Mouse (Mus musculus): ENCODE results near the gene Zmat5. TPM values are rescaled to one million over a fixed set of nuclear protein-coding genes. Genes with fewer than 3 reads are reported as not detected.
"Not testable (repeated sequence)": the region's sequence is repeated elsewhere in the genome, so short reads cannot be mapped to it uniquely, and the experiment has no call there.

The Zmat5 gene
- total RNA-seq, 1 experiment = 32.3 TPM

DNA sequence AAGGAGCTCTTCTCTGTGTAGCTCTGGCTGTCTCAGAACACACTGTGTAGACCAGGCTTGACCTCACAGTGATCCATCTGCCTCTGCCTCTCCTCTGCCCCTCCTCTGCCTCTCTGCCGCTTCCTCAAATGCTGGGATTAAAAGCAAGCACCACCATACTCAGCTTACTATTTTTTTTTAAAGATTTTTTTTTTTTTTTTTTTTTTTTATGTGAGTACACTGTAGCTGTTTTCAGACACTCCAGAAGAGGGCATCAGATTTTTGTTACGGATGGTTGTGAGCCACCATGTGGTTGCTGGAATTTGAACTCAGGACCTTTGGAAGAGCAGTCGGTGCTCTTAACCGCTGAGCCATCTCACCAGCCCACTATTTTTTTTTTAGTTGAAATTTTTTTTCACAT is 5.7 kb downstream of the Zmat5 start:
- DNase-seq (ENCODE audit: low read depth, low spot score); H3K4me3 ChIP-seq (ENCODE audit: insufficient read depth in 1 of 2, low read depth in 1 of 2, low read length in 2 of 2, poor library complexity in 1 of 2, severe bottlenecking in 1 of 2); in situ Hi-C loops (cut with MboI; ENCODE audit: low sequenced_read_pairs in 2 of 2, unreplicated experiment in 2 of 2); H3K9me3 ChIP-seq (ENCODE audit: control insufficient read depth, insufficient read depth, low read depth, low read length); H3K4me1 ChIP-seq (ENCODE audit: control insufficient read depth in 2 of 2, insufficient read depth in 2 of 2, low read length in 2 of 2, poor library complexity in 1 of 2); H3K9ac ChIP-seq (ENCODE audit: insufficient read depth, low read depth, low read length, poor library complexity, severe bottlenecking); H3K27ac ChIP-seq (ENCODE audit: insufficient read depth, low read depth, low read length, poor library complexity, severe bottlenecking); H3K36me3 ChIP-seq (ENCODE audit: control insufficient read depth, insufficient read depth, low read length, poor library complexity, severe bottlenecking): not testable (repeated sequence)
- peak; percentile 80 for TF ChIP-seq ZNF384 (IDR thresholded peaks at IDR 0.05; ENCODE audit: low read depth, low read length)

DNA sequence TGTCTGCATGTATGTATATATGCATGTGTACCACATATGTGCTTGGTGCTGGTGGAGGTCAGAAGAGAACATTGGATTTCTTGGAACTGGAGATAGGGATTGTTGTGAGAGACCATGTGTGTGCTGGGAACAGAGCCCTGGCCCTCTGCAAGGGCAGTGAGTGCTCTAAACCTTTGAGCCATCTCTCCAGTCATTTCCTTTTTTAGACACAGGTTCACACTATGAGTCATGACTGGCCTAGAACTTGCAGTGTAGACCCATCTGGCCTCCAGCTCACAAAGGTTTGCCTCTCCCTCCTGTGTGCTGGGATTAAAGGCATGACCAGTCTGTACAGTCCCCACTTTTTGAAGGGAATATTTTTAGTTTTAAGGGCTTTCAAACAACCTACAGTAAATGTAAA is 8.3 kb downstream of the Zmat5 start:
- no peak for DNase-seq (ENCODE audit: low read depth, low spot score)
- no peak overlapping the region for H3K27ac ChIP-seq (ENCODE audit: insufficient read depth, low read depth, low read length, poor library complexity, severe bottlenecking)
- no peaks in the 10 kb centered on the region for H3K9me3 ChIP-seq (ENCODE audit: control insufficient read depth, insufficient read depth, low read depth, low read length)
- H3K9ac ChIP-seq (ENCODE audit: insufficient read depth, low read depth, low read length, poor library complexity, severe bottlenecking) = no peak overlapping the region
- H3K4me1 ChIP-seq (ENCODE audit: control insufficient read depth in 2 of 2, insufficient read depth in 2 of 2, low read length in 2 of 2, poor library complexity in 1 of 2) = no peaks in the 10 kb centered on the region
- H3K36me3 ChIP-seq (ENCODE audit: control insufficient read depth, insufficient read depth, low read length, poor library complexity, severe bottlenecking) = no peaks in the 10 kb centered on the region
- H3K4me3 ChIP-seq (ENCODE audit: insufficient read depth in 1 of 2, low read depth in 1 of 2, low read length in 2 of 2, poor library complexity in 1 of 2, severe bottlenecking in 1 of 2) = no peak overlapping the region
- in situ Hi-C loops (cut with MboI; ENCODE audit: low sequenced_read_pairs in 2 of 2, unreplicated experiment in 2 of 2) = no loop called here
- TF ChIP-seq ZC3H11A (IDR thresholded peaks at IDR 0.05; ENCODE audit: borderline replicate concordance, low read depth, low read length) = no peak
- no peak for TF ChIP-seq HCFC1 (IDR thresholded peaks at IDR 0.05; ENCODE audit: borderline replicate concordance, insufficient read depth, low read length)
- no peak for TF ChIP-seq MAFK (IDR thresholded peaks at IDR 0.05; ENCODE audit: insufficient read depth, low read depth, low read length)
- no peak for TF ChIP-seq ZNF384 (IDR thresholded peaks at IDR 0.05; ENCODE audit: low read depth, low read length)
- TF ChIP-seq CHD2 (IDR thresholded peaks at IDR 0.05; ENCODE audit: low read depth, low read length) = no peak

DNA sequence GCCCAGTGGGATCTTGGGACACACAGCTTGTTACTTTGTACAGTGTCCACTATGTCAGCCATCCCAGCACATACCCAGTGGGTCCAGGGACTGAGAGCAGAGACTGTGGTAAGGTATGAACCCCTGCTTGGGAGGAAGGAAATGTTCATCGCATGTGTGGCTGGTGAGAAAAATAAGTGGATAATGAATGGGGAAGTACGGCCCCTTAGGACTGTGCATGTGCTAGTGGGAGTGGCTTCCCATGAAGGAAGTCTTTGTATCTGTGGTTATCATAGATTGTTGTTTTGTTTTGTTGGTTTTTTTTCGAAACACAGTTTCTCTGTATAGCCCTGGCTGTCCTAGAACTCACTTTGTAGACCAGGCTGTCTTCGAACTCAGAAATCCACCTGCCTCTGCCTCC is 10.2 kb downstream of the Zmat5 start:
- no peaks in the 10 kb centered on the region for H3K4me1 ChIP-seq (ENCODE audit: control insufficient read depth in 2 of 2, insufficient read depth in 2 of 2, low read length in 2 of 2, poor library complexity in 1 of 2)
- no peaks in the 10 kb centered on the region for H3K36me3 ChIP-seq (ENCODE audit: control insufficient read depth, insufficient read depth, low read length, poor library complexity, severe bottlenecking)
- in situ Hi-C loops (cut with MboI; ENCODE audit: low sequenced_read_pairs in 2 of 2, unreplicated experiment in 2 of 2) = no loop called here
- no peak overlapping the region for H3K9ac ChIP-seq (ENCODE audit: insufficient read depth, low read depth, low read length, poor library complexity, severe bottlenecking)
- DNase-seq (ENCODE audit: low read depth, low spot score) = no peak
- no peaks in the 10 kb centered on the region for H3K9me3 ChIP-seq (ENCODE audit: control insufficient read depth, insufficient read depth, low read depth, low read length)
- H3K4me3 ChIP-seq (ENCODE audit: insufficient read depth in 1 of 2, low read depth in 1 of 2, low read length in 2 of 2, poor library complexity in 1 of 2, severe bottlenecking in 1 of 2) = no peak overlapping the region
- TF ChIP-seq CHD2 (IDR thresholded peaks at IDR 0.05; ENCODE audit: low read depth, low read length) (no peak), ZC3H11A (IDR thresholded peaks at IDR 0.05; ENCODE audit: borderline replicate concordance, low read depth, low read length) (no peak), ZNF384 (IDR thresholded peaks at IDR 0.05; ENCODE audit: low read depth, low read length) (no peak), HCFC1 (IDR thresholded peaks at IDR 0.05; ENCODE audit: borderline replicate concordance, insufficient read depth, low read length) (no peak), MAFK (IDR thresholded peaks at IDR 0.05; ENCODE audit: insufficient read depth, low read depth, low read length) (no peak)
- no peak overlapping the region for H3K27ac ChIP-seq (ENCODE audit: insufficient read depth, low read depth, low read length, poor library complexity, severe bottlenecking)

DNA sequence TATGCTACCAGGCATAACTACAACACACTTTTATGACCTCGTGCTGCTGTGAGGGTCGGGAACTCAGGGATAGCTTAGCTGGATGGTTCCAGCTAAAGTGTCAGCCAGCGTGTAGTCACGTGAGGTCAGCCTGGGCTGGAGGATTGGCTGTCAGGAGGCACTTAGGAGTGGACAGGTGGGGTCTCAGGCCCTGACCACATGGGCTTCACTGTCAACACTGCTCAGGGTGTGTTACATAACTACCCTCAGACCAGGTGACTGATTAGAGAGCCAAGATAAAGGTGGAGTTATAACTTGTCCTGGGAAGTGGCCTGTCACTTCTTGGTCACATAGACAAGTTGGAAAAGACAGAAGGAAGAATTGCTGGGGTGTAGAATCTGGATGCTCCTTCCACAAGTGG is 11.1 kb downstream of the Zmat5 start:
- H3K4me3 ChIP-seq (ENCODE audit: insufficient read depth in 1 of 2, low read depth in 1 of 2, low read length in 2 of 2, poor library complexity in 1 of 2, severe bottlenecking in 1 of 2) = no peak overlapping the region
- in situ Hi-C loops (cut with MboI; ENCODE audit: low sequenced_read_pairs in 2 of 2, unreplicated experiment in 2 of 2) = no loop called here
- no peaks in the 10 kb centered on the region for H3K9me3 ChIP-seq (ENCODE audit: control insufficient read depth, insufficient read depth, low read depth, low read length)
- peaks cover 2 to 4% of the 10 kb centered on the region in 2 experiments; a peak in 1 of 4 replicates for H3K4me1 ChIP-seq (ENCODE audit: control insufficient read depth in 2 of 2, insufficient read depth in 2 of 2, low read length in 2 of 2, poor library complexity in 1 of 2)
- TF ChIP-seq ZNF384 (IDR thresholded peaks at IDR 0.05; ENCODE audit: low read depth, low read length) (no peak), MAFK (IDR thresholded peaks at IDR 0.05; ENCODE audit: insufficient read depth, low read depth, low read length) (no peak), HCFC1 (IDR thresholded peaks at IDR 0.05; ENCODE audit: borderline replicate concordance, insufficient read depth, low read length) (no peak), ZC3H11A (IDR thresholded peaks at IDR 0.05; ENCODE audit: borderline replicate concordance, low read depth, low read length) (no peak), CHD2 (IDR thresholded peaks at IDR 0.05; ENCODE audit: low read depth, low read length) (no peak)
- no peak for DNase-seq (ENCODE audit: low read depth, low spot score)
- H3K9ac ChIP-seq (ENCODE audit: insufficient read depth, low read depth, low read length, poor library complexity, severe bottlenecking) = no peak overlapping the region
- no peak overlapping the region for H3K27ac ChIP-seq (ENCODE audit: insufficient read depth, low read depth, low read length, poor library complexity, severe bottlenecking)
- no peaks in the 10 kb centered on the region for H3K36me3 ChIP-seq (ENCODE audit: control insufficient read depth, insufficient read depth, low read length, poor library complexity, severe bottlenecking)

DNA sequence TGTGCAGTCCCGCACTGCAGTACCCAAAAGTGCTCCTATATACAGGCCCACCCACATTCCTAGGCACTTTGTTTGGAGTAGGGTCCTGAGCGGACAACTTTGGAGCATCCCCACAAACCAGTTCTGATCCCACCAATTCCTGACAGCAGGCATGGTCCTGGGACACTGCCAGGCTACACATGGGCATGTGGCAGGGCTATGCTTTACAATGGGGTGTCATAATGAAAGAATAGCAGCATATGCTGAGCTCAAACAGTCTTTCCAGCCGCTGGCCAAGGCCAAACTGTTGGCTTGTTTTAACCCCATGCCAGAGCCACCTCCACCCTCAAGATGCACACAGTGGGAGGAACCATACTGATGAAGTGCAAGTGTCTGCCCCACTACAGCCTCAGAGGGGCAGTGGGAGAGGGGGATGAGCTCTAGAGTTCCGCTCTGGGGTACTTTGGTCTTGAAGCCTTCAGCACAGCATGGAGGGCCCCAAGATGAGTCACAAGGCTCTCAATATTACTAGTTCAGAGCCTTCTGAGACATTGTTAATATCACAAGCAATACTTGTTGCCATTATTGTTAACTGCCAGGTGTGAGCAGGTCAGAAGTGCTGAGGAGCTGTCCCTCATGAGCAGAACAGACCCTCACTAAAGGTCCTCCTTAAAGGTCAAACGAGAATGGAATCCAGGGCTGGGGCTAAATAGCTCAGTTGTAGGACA is 12.2 kb downstream of the Zmat5 start:
- TF ChIP-seq ZNF384 (IDR thresholded peaks at IDR 0.05; ENCODE audit: low read depth, low read length) (no peak), MAFK (IDR thresholded peaks at IDR 0.05; ENCODE audit: insufficient read depth, low read depth, low read length) (no peak), HCFC1 (IDR thresholded peaks at IDR 0.05; ENCODE audit: borderline replicate concordance, insufficient read depth, low read length) (no peak), CHD2 (IDR thresholded peaks at IDR 0.05; ENCODE audit: low read depth, low read length) (no peak), ZC3H11A (IDR thresholded peaks at IDR 0.05; ENCODE audit: borderline replicate concordance, low read depth, low read length) (no peak)
- Histone ChIP-seq H3K9me3 (ENCODE audit: control insufficient read depth, insufficient read depth, low read depth, low read length) (no peaks in the 10 kb centered on the region), H3K27ac (ENCODE audit: insufficient read depth, low read depth, low read length, poor library complexity, severe bottlenecking) (no peak overlapping the region), H3K36me3 (ENCODE audit: control insufficient read depth, insufficient read depth, low read length, poor library complexity, severe bottlenecking) (no peaks in the 10 kb centered on the region), H3K4me3 (ENCODE audit: insufficient read depth in 1 of 2, low read depth in 1 of 2, low read length in 2 of 2, poor library complexity in 1 of 2, severe bottlenecking in 1 of 2) (no peak overlapping the region), H3K9ac (ENCODE audit: insufficient read depth, low read depth, low read length, poor library complexity, severe bottlenecking) (no peak overlapping the region), H3K4me1 (ENCODE audit: control insufficient read depth in 2 of 2, insufficient read depth in 2 of 2, low read length in 2 of 2, poor library complexity in 1 of 2) (peaks cover 2 to 9% of the 10 kb centered on the region in 2 experiments; a peak in 1 of 4 replicates)
- in situ Hi-C loops (cut with MboI; ENCODE audit: low sequenced_read_pairs in 2 of 2, unreplicated experiment in 2 of 2) = no loop called here
- DNase-seq (ENCODE audit: low read depth, low spot score) = no peak
